Mouse (Mus musculus) telencephalon, adult 2 months (tissue): Measurements from ENCODE around the gene Barx2.
"Not testable (repeated sequence)": the region's sequence is repeated elsewhere in the genome, so short reads cannot be mapped to it uniquely, and the experiment has no call there.

ENCODE experiments used
- DNase-seq: peaks from one replicate; pipeline ENCODE4 v3.0.0-alpha.2; 2011; ENCODE audit warnings: low read depth, low spot score

Gene Barx2

DNA sequence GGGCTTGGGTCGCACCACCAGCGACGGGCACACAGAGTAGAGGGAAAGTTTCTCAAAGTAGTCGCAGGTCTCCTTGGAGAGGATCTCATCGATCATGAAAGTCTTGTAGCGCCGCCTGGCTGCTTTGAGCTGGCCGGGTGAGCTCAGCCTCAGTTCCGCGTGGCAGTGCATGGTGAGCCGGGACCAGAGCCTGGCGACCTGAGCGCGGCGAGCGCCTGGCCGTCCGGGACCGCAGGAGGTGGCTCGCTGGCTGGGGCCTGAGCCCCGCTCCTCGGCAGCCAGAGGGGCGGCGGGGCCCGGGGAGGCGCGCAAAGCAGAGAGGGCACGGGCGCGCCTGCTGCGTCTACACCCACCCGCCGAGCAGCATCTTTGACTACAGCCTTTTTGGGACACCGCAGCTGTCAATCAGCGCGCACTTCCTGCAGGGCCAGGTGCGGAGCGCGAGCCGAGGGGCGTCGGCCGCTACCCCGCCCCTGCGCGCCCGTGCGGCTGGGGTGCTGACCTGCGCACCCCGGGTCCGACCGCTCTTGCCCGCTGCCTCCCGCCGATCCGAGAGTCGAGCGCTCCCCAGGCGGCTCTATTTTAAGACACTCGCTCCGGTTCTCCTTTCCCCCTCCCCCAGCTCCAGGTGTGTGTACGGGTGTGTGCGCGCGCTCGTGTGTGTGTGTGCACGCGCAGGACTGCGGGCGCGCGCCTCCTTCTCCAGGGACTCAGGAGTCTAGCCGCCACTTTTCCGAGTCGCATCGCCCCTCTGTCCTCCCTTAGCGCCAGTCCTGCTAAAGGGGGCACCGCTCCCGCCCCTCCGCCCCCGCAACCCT lies at the start of gene Barx2:
TSS of gene Barx2 (minus strand) at position 542 of the 818 bp plus-strand sequence.
- DNase-seq, result peak; percentile 52

DNA sequence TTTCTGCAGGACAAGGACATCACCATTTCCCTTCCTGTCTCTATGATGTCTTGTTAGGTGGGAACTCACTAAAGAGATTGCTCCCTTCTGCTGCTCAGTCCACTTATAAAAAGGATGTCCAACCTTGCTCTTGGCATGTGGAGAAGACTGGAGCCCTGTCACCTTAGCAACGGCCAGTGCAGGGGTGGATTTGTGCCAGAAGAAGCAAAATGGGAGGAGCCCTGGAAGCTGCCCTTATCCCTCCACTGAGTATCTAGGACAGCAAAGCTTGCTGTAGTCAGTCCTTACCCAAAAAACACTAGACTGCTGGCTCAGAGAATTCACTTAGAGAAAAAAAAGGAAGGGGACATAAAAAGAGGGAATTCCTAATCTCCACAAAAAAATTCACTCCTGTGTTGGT lies 49.0 kb upstream of the Barx2 start:
- DNase-seq, result no peak

DNA sequence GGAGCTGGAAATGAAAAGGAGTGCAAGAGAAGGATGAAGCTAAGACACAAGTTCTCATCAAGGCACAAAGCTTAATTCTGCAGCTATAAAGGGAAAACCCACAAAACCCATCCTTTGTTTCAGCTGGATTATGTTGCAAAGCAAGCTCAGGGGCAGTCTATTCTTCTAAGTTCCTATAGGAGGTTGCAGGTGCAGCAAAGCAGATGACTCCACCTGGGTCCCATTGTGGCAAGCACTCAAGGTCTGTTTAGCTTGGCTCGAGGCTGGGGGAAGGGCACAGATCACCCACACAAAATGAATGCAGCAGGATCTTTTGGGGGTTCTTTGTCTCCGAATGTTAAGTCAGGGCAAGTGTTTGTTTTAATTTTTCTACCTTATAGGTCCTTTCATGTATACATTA lies 47.2 kb upstream of the Barx2 start:
- DNase-seq, result no peak

DNA sequence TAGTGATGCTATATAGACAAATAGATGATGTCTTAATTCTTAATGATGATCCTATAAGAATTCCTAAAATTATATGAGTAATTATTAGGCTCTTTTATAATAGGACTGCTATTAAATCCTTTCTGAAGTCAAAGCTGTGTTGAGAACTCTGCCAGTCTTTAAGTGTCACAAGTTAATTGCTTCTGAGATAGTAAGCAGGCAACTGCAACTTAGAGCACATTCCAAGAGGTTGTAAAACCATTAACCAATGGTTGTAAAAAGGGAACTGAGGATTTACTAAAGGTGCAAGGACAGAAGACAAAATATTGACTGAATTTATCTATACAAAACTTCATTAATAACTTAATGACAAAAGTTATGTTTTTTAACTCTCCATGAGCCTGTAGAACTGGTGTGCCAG lies 44.9 kb upstream of the Barx2 start:
- DNase-seq, result no peak

DNA sequence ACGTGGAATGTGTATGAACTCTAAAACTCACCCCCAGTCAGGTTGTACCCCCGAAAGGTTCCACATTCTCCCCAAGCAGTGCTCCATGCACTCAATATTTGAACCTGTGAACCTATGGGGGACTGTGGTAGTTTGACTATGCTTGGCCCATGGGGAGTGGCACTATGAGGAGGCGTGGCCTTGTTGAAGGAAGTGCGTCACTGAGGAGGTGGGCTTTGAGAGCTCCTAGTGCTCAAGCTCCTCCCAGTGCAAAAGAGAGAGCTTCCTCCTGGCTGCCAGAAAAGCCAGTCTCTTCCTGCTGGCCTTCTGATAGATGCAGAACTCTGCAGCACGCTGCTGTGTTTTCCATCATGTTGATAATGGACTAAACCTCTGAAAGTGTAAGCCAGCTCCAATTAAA lies 37.2 kb upstream of the Barx2 start:
- DNase-seq, result no peak

DNA sequence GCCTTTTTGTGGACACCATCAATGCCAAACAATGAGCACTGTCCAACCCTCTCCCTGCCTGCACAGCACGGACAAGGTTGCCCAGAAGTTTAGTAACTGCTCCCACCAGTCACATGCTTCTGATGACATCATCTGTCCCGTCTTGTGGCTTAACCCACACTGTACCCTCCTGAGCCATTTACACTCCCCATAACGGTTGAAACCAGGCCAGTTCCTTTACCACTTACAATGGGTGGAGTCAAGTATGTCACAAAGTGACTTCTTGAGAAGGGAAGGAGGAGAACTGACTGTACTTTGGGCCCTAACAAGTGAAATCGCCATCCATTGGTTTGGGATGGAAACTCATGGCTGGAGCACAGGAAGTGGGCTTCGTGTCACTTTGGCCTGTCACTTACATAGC lies 35.8 kb upstream of the Barx2 start:
- no peak for DNase-seq

DNA sequence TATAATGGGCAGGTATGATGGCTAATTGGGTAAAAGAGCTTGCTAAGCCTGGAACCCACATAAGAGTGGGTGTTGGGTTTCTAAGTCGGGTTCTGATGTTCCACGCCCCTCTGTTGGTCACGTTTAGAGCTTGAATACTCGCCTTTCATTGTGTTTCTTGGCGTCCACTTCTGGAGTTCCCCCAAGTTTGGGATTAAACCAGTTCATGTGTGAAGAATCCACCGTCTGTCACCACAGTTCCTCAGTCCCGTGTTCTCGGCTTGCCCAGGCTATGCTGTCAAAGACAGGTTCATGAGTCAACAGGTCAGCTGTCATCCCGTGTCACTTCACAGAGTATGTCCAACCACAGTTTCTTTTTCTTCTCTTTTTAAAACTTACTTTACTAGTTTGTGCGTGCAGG lies 33.8 kb upstream of the Barx2 start:
- DNase-seq, result no peak

DNA sequence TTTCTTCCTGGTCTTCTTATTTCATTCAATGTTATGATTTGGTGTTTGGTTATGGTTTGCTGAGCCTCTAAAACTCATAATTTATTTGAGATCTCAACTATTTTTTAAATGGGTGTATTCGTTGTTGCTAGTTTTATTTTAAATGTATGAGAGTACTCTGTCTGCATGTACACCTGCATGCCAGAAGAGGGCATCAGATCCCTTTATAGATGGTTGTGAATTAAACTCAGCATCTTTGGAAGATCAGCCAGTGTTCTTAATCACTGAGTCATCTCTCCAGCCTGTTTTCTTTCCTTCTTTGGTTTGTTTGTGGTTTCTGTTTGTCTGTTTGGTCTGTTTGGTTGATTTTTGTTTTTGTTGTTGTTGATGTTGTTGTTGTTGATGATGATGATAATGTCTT lies 29.1 kb upstream of the Barx2 start:
- no peak for DNase-seq

DNA sequence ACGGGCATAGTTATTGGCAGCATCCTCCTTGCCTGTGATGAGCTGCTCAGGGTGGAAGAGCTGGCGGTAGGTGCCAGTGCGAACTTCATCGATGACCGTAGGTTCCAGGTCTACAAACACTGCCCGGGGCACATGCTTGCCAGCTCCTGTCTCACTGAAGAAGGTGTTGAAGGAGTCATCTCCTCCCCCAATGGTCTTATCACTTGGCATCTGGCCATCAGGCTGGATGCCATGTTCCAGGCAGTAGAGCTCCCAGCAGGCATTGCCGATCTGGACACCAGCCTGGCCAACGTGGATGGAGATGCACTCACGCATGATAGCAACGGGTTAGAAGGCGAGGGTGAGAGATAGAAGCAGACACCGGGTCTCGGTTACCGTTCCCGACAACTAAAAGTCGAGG lies 23.2 kb upstream of the Barx2 start:
- not testable (repeated sequence) for DNase-seq

DNA sequence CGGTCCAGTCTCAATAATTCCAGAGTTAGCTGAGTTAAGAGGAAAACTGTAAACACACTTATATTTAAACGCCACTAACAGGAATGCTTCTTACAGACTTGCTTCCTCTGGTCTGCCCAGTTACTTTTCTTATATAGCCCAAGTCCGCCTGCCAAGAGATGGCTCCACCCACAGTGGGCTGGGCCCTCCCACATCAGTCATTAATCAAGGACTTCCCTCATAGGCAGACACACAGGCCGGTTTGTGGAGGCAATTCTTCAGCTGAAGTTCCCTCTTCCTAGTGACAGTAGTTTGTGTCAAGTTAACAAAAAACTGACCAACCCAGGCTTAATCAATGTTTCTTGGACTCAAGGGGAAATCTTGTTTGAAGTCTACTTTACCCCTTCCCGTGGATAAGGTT lies 18.4 kb upstream of the Barx2 start:
- no peak for DNase-seq

DNA sequence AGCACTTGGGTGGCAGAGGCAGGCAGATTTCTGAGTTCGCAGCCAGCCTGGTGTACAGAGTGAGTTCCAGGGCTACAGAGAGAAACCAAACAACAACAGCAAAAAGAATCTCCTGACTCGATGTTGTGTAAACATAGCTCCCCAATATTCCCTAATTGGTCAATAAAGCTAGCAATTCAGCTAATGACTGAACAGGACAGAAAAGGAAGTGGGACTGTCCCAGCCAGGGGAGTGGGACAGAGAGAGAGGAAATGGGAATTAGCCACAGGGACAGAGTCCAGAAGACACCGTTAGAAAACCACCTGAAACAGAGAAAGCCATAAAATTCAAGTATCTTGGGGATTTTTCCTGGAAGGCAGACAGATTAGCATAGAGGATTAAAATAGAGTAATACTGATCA lies 18.0 kb upstream of the Barx2 start:
- DNase-seq, result no peak

DNA sequence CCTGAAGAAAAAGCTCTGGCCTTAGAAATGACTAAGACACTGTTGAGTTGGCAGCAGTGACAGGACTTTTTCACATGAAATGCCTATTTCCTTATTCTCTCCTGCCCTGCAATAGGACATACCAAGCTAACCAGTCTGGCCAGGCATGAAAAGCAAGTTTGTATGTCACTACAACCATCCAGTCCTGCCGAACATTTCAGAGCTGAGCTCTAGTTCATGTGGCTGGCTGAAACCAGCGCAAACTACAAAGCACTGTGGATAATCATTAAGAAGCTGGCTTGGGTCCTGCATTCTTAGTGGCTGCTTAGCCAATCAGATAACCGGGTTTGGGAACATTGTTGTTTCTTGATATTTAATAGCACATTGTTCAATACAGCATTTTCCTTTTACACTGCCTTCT lies 13.5 kb upstream of the Barx2 start:
- no peak for DNase-seq

DNA sequence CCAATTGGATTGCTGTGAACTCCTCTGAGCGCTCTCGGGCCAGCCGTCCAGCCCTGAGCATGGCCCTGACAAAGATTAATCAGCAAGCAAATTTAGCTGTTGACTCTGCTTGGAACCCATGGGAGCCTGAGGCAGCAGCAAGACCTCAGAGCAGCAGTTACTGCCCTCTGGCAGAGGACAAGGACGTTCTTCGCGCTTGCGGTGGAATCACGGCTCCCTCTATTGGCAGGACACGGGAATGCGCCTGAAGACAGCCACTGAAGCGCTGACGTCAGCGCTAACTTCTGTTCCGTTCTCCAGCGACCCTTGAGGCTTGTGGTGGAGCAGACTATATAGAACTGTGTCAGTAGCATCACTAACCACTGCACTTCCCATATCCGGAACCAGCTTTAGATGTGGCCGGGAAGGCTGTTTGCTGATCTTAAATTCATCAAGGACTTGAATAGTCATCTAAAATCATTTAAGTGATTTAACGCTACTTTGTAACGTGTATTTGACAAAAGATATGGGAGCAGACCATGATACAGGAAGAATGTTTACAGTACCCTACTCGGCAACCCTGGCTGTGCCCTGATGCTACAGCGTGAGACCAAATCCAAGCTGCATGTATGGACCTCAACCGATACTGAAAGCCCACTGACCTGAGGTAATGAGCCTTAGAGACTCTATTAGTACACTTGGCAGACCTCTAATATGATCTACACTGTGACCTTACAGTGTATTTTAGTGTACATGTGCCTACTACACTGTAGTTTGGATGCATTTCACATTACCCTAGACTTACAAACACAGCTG lies 12.8 kb upstream of the Barx2 start:
- DNase-seq, result peak; percentile 49

DNA sequence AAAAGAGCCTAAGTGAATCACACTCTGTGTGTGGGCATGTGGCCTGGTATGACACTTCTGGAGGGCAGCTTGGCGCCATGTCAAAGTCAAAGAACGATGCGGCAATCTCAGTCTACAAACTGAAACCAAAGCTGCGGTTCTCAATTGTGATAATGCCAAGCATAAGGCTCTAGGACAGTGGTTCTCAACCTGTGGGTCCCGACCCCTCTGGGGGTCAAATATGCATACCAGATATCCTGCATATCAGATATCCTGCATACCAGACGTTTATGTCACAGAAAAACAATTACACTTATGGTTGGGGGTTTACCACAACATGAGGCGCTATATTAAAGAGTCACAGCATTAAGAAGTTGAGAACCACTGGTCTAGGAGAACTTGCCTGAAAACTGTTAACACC lies 10.3 kb upstream of the Barx2 start:
- DNase-seq, result no peak

DNA sequence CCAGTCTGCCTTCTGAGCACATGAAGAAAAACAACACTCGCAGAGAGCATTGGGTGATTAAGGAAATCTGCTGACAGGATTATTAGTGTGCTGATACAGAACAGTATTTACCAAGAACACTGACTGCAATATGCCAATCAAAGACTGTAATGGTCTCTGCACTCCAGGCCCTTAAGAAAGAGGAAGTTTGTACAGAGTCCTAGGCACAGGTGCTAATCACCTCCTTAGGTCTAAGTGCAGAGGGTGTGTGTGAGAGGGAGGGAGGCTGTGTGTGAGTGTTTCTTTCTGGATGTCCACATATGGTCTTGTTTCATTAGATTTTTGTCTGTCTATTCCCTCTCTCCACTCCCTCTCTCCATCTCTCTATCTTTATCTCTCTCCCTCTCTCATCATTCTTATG lies 6.5 kb upstream of the Barx2 start:
- DNase-seq, result no peak

DNA sequence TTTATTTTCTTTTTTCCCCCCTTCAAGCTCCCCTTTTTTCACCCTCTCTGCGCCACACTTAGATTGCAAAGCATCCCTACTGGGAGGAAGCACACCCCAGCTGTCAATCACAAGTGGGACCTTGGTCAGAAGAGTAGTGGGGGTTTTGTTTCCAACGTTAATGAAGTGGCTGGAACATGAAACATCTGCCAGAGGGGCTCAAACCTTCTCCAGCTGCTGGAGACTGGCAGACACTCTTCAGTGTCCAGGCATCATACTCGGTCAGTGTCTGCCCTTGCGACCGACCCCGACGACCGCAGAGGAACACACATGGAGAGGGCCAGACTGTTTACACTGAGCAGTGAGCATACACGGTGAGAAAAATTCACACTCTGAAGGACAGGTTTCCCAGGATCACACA lies 3.2 kb upstream of the Barx2 start:
- no peak for DNase-seq

DNA sequence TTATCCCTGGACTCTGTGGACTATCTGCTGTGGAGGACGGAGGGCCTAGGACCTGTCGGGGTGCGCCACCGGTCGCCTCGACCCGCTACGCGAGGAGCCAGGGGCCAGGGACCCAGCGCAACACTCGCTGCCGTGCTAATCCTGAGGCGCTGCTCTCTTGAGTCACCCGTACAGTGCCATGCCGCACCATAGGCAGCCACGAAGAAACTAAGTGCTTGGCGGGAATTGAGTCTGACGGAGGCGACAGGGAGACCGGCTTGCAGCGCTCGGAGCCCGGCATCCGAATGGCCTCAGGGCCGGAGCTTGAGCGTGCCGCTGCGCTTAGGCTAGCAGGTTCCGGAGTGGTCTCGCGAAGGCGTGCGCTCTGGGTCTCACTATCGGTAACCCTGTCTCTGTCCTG lies 1.6 kb upstream of the Barx2 start:
- DNase-seq, result no peak

DNA sequence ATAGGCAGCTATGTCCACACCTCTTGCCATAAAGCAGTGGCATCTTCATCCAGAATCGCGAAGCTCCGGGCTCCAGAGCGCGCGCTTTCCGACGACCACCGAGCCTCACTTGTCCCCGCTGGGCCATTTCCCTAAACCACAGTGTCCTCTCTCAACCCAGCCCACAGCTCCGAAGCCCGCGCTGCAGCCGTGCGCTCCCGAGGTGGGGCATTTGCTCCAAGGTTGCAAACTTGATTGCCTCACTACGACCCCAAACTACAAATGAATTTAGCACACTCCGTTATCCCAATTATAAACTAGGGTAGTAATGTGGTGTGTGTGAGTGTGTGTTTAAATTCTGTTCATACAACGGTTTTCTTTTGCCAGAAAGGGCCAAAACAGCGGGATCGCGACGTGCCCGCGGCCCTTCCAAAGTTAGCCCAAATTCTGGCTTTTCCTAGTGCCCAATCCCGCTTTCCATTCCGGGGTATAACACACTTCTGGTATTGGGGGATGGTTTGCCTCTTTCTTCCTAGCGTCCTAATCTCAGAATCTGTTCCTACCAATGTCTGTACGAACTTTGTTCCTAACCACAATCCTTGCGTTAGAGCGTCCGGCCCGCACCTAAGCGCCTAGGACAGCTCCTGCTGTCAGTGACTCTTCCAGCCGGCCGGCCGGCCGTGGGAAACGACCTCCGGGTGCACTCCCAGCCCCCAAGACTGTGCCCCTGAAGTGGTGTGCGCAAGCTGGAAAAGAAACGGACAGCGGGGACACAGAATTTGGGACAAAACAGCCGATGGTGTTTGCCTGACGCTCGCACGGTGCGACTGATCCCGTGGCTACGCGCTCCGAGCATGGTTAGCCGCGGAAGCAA lies 703 bp upstream of the Barx2 start:
- DNase-seq, result no peak

DNA sequence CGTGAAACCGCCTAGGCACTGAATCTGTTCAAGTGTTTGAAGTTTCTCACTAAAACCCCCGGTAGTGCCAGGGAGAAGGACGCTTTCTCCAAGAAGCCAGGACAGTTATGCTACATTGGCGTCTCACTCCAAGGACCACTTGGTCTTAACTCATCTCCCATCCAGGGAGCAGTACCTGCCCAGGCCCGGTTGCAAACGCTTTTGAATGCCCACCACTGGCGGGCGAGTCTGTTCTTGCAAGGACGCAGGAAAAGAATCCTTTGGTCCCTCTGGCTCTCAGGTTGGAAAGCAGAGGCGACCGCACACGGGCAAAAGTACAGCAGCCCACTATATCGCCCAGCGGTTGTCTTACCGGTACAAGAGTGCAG lies 725 bp downstream of the Barx2 start:
- DNase-seq, result no peak

DNA sequence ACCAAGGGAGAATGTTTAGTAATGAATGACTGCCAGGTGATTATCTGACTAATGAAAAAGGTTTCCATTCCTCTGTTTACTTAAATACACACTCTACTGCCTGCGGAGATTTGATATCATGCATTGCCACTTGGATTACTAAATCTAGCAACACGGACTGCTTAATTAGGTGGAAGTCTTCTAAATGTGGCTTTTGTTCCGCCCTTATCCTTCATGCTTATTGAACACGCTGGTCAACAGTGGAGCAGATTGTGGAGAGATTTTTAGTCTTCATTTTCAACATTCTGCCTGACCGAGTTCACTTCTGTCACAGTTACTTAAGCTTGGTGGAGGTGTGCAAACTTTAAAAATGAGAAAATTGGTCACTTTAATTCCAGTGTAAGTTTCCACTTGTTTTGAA lies 3.0 kb downstream of the Barx2 start:
- no peak for DNase-seq

DNA sequence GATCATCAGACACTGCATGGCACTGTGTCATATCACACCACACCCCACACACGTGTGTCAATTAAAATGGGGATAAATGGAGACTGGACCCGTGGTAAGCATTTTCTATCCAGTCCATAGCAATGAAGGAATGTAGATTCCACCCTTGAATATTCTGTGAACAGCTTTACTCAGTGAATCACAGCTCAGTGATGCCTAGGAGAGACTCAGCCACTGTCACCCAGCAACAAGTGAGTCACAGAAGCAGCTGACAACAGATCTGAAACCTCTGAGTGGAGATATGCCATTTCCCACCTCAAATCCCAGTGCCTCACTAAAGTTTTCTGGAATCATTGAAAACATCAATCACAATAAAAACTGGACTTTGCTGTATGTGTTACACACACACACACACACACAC lies 11.5 kb downstream of the Barx2 start:
- no peak for DNase-seq

DNA sequence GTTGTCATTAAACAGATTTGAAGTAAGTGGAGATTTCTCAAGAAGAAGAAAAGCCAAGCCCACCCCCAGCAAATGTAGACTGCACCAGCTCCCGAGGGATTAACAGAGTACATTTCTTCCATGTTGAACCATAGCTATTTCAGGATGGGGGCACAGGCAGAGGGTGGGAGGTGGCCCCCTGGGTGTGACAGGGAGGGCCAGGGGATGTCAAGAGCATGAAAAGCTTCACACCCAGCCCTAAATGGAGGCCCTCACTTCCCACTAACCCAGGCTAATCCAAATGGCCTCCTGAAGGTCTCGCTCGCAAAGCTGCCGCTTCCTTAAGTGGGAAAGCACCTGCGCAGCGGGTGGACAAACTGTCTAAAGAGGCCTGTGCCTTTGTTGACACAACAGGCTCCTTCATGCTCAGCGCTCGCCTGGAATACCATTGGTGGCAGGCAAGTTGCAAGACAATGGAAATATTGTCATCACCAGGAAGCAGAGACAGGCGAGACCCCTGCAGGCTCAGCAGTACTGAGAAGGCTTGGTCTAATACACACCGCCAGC lies 18.4 kb downstream of the Barx2 start:
- DNase-seq, result no peak
